Mouse (Mus musculus): ENCODE data around the gene Gale.
A peak's percentile ranks its signal among the peaks of the same experiment; 100 is the strongest.
"Not testable (repeated sequence)": the region's sequence is repeated elsewhere in the genome, so short reads cannot be mapped to it uniquely, and the experiment has no call there.

The Gale gene

DNA sequence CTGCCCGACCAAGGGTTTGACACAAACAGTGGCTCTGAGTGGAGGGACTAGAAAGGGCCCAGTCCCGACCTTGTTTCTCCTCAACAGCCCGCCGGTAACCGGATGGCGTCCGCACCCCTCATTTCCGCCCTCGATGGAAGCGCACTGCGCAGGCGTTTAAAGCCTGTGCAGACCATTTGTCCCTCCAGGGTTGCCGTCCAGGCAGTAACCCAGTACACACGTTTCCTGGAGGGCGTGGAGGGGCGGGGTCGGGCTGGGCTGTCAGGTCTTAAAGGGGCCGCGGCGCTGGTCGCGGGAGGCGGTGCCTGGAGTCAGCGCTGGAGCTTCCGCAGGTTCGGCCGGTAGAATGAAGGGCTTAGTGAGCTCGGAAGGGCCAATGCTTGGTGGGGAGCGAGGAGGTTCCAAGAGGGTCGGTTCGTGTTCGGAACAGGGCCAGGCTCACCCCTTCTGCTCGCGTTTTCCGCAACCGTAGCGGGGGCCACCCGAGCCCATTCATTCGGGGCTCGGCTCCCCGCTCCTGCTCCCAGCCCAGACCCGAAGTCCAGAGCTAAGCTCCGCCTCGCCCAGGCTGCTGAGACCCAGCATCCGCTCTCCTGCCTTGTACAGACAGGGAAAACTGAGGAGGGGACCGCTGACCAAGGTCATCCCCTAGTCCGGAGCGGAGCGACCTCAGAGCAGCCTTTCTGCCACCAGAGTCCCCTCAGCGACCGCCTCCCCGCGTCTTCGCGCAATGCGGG, at the start of gene Gale:
TSS of gene Gale (plus strand) at position 271 of the 737 bp plus-strand sequence.
- ATAC-seq (ENCODE audit: low TSS enrichment) = peak; percentile 74

DNA sequence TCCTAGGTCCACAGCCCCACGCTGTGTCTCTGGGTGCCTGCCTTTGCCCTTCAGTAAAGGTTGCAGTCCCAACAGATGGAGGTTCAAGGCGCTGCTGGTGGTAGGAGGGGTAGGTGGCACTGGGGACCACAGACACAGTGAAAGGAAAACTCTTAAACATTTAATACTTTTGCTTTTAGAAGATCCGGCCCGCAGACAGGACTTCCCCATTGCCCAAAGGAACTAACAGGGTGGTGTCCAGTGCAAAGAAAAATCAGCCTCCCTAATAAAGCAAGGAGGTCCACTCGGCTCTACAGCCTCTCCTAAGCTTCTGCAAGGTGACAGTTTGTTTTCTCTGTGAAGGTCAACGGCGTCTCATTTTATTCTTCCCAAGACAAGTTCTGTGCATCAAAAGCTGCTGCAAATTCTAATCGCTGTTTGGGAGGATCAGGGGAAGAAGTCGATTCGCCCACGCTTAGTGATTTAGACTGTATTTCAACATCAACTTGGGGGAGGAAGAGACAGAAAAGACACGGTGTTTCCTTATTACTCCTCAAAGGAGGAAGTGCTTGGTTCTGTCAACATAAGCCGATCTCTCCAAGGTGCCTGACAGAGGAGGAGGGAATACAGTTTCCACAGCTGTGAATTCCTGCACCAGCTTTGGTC, 44.8 kb upstream of the Gale start:
- no peak for ATAC-seq (ENCODE audit: low TSS enrichment)

DNA sequence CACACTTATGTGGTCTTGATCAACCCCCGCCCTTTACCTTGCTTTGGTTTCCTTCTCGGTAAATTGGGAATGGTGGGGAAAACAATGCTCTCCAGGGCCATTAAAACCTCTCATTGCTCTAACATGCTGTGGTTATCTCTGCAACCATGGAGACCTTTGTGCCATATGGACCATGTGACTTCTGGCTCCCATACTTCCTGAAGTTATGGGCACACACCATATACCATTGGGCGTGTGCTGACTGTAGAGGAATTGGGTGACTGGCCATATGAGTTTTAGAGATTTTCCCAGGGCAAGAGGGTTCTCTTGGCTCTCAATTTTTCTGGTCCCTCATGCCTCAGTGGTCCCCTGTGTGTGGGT, 44.3 kb upstream of the Gale start:
- ATAC-seq (ENCODE audit: low TSS enrichment) = no peak

DNA sequence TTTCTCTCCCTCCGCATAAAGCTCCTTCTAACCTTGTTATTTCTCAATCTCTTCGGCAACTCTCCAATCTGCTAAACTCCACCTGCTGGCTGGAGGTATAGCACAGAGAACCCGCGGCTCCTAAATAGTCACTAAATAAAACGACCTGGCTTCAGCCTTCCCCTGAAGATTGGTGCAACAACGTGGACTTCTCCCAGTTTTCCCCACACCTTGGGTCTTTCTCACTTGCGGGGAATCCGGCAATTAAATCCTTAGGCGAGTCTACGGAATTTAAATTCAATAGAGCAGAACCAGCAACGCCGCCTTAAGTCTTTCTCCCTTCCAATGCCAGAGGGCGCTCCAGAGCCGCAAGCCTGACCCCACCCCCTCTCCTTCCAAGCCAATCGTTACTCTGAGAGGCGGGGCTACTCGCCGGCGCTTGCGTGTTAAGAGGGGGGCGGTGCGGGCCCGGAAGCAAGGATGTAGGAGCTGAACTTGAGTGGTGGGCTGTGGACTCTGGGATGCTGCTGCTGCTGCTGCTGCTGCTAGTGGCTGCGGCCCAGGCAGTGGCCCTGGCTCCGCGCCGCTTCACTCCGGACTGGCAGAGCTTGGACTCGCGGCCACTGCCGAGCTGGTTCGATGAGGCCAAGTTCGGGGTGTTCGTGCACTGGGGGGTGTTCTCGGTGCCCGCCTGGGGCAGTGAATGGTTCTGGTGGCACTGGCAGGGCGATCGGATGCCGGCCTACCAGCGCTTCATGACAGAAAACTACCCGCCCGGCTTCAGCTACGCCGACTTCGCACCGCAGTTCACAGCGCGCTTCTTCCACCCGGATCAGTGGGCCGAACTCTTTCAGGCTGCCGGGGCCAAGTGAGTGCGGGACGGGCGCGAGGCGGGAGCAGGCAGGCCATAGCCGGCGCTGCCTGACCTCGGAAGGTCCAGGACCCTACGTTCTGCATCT, 43.0 kb upstream of the Gale start, which contains the start of gene Fuca1:
TSS of gene Fuca1 (plus strand) at position 432 of the 938 bp plus-strand sequence.
- peak; percentile 96 for ATAC-seq (ENCODE audit: low TSS enrichment)

DNA sequence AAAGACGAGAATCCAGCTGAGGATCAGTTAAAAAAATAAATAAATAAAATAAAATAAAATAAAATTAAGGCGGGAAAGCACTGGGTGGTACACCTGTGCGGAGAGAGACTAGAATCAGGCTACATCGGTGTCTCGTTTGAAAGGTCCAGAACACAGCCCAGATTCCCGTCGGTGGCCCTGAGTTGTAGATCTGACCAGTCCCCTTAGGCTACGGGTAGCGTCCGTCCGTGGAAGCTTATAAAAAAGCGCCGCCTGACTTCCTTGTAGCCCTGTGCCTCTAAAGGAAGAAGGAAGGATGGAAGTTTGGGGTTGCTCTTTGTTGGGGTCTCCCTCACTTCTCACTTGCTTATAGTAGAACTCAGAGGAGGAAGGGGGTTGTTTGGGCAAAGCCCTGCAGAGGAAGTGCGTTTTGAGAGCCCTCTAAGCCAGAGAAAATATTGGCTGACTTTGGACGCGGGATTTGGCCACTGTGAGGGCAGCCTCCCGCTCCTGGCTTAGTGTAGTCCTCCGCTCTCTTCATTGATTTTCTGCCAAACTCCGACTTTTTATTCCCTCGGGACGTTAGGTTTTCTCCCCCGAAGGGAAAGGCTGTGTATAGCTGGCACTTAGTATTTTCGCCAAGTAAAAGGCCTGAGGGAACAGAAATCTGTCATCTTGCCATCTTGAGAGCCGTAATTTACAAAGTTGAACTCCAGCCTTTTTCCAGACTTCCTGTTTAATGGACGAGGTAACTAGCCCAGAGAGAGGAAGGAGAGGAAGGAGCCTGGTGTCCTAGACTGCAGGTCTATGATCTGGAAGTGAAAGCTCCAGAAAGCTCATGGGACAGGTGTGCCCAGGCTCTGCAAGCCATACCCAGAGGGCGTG, 42.0 kb upstream of the Gale start:
- no peak for ATAC-seq (ENCODE audit: low TSS enrichment)

DNA sequence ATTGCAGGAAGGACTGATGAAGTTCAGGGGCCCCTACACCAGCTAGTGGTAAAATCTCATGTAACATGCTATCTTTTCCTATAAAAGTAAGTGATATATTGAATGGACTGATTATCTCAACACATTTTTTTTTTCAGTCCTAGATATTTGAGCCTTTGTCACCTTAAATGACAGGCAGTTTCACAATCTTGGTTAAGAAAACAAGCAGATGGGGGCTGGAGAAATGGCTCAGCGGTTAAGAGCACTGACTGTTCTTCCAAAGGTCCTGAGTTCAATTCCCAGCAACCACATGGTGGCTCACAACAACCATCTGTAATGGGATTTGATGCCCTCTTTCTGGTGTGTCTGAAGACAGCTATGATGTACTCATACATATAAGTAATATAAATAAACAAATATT, 41.3 kb upstream of the Gale start:
- no peak for ATAC-seq (ENCODE audit: low TSS enrichment)

DNA sequence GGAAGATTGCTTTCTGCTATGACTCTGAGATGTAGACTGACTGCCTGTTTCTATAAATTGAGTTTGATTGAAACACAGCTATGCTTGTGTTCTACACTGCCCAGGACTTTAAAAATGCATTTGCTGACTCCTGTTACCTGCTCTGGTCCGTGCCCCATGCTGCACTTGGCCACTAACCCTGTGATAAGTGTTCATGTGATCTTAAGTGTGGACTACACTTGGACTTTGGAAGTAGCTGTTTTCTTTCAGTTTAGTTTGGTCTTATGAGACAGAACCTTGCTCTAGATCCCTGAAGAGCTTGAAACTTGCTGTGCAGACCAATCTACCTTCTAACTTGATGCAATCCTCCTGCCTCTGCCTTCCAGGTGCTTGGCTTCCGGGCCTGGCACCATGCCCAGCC, 39.1 kb upstream of the Gale start:
- no peak for ATAC-seq (ENCODE audit: low TSS enrichment)

DNA sequence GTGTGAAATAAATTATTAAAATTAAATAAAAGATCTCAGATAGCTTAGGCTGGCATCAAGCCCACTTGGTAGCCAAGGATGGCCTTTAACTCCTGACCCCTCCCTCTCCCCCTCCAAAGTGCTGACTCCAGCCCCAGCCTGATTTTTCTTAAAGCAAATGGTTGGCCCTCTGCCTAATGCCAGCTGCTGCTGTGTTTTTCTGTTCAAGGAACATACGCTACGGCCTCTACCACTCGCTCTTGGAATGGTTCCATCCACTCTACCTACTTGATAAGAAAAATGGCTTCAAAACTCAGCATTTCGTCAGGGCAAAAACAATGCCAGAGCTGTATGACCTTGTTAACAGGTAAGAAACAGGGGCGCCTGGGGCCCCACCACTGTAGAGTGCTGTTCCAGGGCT, 38.2 kb upstream of the Gale start:
- ATAC-seq (ENCODE audit: low TSS enrichment) = no peak

DNA sequence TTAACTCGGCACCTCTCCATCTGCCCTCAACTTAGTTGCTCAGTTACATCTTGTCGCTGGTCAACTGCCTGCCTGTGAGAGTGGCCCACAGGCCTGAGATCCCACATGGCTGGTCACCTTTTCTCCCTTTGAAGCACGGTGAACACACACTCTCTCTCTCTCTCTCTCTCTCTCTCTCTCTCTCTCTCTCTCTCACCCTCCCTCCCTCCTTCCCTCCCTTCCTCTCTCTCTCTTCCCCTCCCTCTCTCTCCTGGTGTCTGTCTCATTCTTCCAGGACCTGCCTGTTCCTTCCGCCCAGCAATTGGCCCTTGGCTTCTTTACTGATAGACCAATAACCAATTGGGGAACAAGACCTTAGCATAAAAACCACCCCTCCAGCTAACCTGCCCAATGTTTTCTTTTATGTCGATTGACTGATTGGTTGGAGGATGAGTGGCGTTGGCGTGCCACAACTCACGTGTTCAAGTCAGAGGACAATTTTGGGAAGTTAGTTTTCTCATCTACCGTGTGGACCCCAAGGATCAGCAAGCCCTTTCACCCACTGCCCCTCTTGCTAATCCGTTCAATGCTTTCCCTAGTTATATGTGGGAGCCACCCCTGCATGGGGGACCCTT, 37.2 kb upstream of the Gale start:
- no peak for ATAC-seq (ENCODE audit: low TSS enrichment)

DNA sequence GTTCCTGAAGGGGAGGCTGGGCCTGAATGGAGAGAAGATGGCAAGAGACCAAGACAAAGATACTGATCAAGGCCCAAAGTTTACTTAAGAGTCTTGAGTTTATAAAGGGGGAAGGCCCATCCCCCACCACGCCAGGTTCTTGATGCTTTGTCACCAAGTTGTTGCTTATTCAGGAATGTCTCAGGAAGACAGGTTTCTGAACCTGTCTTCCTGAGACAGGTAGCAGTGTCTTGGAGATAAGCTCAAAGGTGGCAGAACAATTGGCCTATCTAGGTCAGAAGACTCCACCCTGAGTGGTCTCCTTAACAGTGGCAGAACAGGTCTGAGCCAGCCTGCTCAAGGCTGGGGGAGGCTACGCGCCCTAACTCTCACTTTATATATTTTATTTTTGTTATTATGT, 36.7 kb upstream of the Gale start:
- no peak for ATAC-seq (ENCODE audit: low TSS enrichment)

DNA sequence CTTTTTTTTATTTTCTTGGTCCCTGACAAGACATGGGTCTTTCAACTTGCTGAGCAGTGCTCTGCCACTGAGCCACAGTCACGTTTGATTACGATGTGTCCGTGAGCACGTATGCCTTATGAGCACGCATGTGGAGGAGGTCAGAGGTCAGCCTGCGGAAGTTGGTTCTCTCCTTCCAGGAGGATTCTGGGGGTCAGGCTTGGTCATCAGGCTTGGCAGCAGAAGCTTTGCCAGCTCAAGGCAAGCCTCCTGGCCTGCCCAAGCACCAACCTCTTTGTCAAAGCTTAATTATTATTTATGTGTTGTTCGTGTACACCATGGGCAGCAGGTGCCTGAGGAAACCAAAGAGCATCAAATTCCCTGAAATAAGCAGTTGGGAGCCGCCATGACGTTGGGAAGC, 35.2 kb upstream of the Gale start:
- ATAC-seq (ENCODE audit: low TSS enrichment) = no peak

DNA sequence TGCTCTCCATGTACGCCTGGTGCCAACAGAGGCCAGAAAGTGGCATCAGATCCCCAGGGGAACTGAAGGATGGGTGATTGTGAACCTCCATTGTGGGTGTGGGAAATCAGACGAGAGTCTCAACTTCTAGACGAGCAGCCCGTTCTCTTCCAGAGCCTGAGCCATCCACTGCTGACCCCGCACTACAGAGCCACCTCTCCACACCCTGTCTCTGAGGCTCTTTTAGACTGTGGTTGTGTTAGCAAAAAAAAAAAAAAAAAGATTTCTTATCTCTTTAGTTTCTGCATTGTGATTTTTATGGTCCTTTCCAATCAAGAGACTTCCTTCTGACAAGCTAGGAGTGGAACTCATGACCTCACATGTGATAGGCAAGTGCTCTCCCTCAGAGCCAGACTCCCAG, 34.1 kb upstream of the Gale start:
- no peak for ATAC-seq (ENCODE audit: low TSS enrichment)

DNA sequence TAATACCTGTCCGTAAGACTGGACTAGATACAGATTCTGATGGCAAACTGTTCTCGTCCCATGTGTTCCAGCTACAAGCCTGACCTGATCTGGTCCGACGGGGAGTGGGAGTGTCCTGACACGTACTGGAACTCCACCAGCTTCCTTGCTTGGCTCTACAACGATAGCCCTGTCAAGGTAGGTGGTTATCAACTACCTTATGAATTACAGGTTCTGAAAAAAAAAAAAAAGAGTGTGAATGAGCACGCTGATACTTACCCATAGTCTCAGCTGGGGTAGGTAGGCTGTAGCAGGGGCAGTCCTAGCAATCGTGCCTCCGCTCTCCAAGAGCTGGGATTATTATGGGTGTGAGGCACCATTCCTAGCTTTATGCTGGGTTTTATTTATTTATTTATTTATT, 33.7 kb upstream of the Gale start:
- ATAC-seq (ENCODE audit: low TSS enrichment) = no peak

DNA sequence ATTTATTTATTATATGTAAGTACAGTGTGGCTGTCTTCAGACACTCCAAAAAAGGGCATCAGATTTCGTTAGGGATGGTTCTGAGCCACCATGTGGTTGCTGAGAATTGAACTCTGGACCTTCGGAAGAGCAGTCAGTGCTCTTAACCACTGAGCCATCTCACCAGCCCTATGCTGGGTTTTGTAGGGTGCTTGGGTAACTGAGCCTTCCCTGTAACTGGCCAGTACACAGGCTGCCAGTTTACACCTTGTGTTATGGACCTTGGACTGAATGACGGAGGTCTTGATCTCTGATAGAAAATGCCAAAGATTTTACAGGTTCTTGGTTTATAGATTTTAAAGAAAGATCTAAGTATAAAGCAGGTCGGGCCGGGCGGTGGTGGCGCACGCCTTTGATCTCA, 33.3 kb upstream of the Gale start:
- ATAC-seq (ENCODE audit: low TSS enrichment) = no peak

DNA sequence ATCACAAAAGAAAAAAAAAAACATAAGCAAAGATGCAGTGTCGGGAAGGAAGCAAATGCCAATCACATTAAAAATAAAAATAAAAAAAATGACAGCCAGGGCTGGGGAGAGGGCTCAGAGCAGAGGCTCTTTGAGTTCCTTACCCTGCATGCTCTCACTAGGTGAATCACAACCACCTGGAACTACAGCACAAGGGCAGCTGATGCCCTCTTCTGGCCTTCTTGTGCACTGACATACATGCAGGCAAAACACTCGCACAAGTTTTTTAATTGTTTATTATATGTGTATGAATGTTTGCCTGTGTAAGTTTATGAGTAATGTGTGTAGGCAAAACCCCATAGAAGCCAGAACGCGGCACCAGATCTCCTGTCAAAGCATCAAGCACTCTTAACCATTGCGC, 31.7 kb upstream of the Gale start:
- ATAC-seq (ENCODE audit: low TSS enrichment) = no peak

DNA sequence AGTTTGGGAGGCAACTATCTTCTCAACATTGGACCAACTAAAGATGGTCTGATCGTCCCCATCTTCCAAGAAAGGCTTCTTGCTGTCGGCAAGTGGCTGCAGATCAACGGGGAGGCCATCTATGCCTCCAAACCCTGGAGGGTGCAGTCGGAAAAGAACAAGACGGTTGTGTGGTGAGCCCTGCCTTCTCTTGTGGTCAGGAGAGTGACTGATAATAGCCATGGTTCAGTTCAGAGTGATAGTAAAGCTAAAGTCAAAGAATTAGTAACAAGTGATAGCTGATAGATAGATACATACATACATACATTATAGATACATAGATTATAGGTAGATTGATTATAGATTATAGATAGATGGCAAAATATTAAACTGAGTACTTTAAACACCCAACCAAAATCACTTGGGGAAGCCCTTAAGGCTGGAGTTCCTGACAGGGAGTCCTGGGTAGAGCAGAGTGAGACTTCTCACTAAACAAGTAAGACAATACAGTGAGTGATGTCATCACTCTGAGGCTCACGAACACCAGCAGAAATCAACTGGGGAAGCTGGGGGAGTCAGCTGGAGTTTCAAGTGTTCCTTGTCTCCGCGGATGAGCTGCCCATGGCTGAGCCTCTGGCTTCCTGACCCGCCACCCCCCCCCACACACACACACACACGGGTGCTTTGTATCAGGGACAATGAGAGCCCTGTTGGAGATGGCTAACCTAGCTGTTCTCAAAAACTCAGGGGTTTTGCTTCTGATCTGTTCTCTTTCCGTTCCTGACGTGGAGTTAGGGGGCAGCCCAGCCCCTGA, 28.6 kb upstream of the Gale start:
- ATAC-seq (ENCODE audit: low TSS enrichment) = peak; percentile 31; the same call in 1 of the 2 replicates

DNA sequence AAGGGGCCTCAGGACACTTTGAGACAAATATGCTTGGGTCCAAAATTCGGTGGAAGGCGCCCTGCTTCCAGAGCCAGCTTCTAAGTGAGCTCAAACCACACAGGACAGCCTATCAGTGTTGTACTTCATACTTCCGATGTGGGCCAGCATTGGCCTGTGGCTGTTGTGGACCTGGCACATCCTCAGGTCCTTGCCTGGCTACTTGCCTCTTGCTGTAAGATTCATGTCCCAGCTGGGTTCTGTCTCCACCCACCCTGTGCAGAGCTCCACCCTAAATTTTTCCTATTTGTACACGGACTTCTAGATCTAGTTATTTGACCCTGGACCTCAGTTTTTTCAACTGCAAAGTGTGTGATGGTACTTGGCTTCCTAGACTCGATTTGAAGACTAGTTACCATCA, 28.0 kb upstream of the Gale start:
- no peak for ATAC-seq (ENCODE audit: low TSS enrichment)

DNA sequence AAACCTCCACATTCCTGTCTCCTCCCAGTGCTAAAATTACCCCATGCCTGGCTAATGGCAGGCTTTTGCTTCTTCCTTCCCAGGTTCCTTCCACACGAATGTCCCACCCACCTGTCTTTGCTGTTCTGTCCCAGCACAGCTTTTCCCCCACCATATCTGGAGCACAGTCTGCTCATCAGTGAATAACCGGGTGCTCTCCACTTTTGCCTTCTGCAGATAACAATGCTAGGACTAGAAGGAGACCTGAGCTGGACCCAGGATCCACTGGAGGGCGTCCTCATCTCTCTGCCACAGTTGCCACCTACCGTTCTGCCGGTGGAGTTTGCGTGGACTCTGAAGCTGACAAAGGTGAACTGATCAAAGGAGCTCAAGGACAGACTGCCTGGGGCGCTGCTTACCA, 24.7 kb upstream of the Gale start:
- ATAC-seq (ENCODE audit: low TSS enrichment) = no peak

DNA sequence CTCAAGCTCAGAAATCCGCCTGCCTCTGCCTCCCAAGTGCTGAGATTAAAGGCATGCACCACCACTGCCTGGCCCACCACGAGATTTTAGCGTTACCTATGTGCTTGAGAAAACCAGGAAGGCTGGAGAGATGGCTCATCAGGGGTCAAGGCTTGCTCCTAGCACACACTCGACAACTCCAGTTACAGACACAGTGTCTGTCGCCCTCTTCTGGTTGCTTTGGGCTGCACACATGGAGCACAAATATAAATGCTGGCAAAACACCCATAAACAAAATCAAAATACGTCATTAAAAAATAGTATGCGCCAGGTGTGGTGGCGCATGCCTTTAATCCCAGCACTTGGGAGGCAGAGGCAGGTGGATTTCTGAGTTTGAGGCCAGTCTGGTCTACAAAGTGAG, 22.5 kb upstream of the Gale start:
- ATAC-seq (ENCODE audit: low TSS enrichment) = not testable (repeated sequence)

DNA sequence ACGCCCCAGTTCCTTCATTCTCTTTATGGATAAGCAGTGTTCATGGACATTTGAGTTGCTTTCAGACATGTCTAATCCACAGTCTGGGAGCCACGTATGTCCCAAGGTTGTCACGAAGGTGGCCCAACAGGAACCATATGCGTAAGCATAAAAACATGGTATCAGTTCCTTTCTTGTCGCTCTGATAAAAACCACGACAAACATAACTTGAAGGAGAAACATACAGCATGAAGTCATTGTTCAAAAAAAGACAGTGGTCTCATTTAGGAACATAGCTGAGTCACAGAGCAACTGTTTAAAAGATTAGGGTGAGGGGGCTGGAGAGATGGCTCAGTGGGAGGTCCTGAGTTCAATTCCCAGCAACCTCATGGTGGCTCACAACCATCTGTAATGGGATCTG, 21.3 kb upstream of the Gale start:
- no peak for ATAC-seq (ENCODE audit: low TSS enrichment)
